Mouse (Mus musculus): ENCODE results near the gene Ube2q2. TPM values are rescaled to one million over a fixed set of nuclear protein-coding genes. Genes with fewer than 3 reads are reported as not detected.
"Not testable (repeated sequence)": the region's sequence is repeated elsewhere in the genome, so short reads cannot be mapped to it uniquely, and the experiment has no call there.

The Ube2q2 gene
- total RNA-seq (2014; rRNA removed) (32.6 and 34.1 TPM in 2 replicates), polyA plus RNA-seq (2015; fragmentation: Nextera tagmentation; extraction: Ambion mirVana) (24.9 and 32.3 TPM in 2 replicates)

- no peak for TF ChIP-seq CTCF (IDR thresholded peaks at IDR 0.05; ENCODE audit: low read depth)
- Histone ChIP-seq H3K9me3 (ENCODE audit: low read length) (no peaks in the 10 kb centered on the region), H3K9ac (peak within 1 kb of the TSS; percentile 86), H3K4me1 (ENCODE audit: insufficient read depth) (peaks cover 7% of the 10 kb centered on the region), H3K4me3 (ENCODE audit: low read depth, low read length) (peak within 1 kb of the TSS; percentile 86), H3K27ac (ENCODE audit: low read depth, low read length) (peak within 1 kb of the TSS; percentile 73), H3K4me2 (ENCODE audit: low read depth) (peak within 1 kb of the TSS; percentile 95), H3K36me3 (ENCODE audit: insufficient read depth) (no peaks in the 10 kb centered on the region), H3K27me3 (ENCODE audit: insufficient read depth, low read length) (no peaks in the 10 kb centered on the region)
- ATAC-seq (peak; percentile 88), DNase-seq (peak; percentile 86)
- under 1% methylated on average over 69 of the region's 81 CpGs for WGBS
Observed at GRCm38 (mm10) chr9:55148854-55149498, at the start of gene Ube2q2. Gene Ube2q2 (plus strand): TSS chr9:55148854.

GRCm38 (mm10) chr9:55101117-55101516, 47.5 kb upstream of the Ube2q2 start:
- Histone ChIP-seq H3K27ac (ENCODE audit: low read depth, low read length) (no peak overlapping the region), H3K9ac (no peak overlapping the region), H3K4me1 (ENCODE audit: insufficient read depth) (no peaks in the 10 kb centered on the region), H3K4me3 (ENCODE audit: low read depth, low read length) (no peak overlapping the region), H3K9me3 (ENCODE audit: low read length) (no peaks in the 10 kb centered on the region), H3K4me2 (ENCODE audit: low read depth) (no peak overlapping the region), H3K27me3 (ENCODE audit: insufficient read depth, low read length) (no peaks in the 10 kb centered on the region), H3K36me3 (ENCODE audit: insufficient read depth) (no peaks in the 10 kb centered on the region)
- no peak for DNase-seq
- ATAC-seq: no peak
- WGBS: 38% methylated on average over 3 of the region's 3 CpGs
- TF ChIP-seq CTCF (IDR thresholded peaks at IDR 0.05; ENCODE audit: low read depth): no peak

GRCm38 (mm10) chr9:55102186-55102835, 46.3 kb upstream of the Ube2q2 start:
- no peaks in the 10 kb centered on the region for H3K4me1 ChIP-seq (ENCODE audit: insufficient read depth)
- WGBS: 91% methylated on average over 8 of the region's 8 CpGs
- H3K27ac ChIP-seq (ENCODE audit: low read depth, low read length): no peak overlapping the region
- no peak overlapping the region for H3K4me2 ChIP-seq (ENCODE audit: low read depth)
- H3K27me3 ChIP-seq (ENCODE audit: insufficient read depth, low read length): no peaks in the 10 kb centered on the region
- no peak overlapping the region for H3K9ac ChIP-seq
- no peak overlapping the region for H3K4me3 ChIP-seq (ENCODE audit: low read depth, low read length)
- no peak for DNase-seq
- H3K9me3 ChIP-seq (ENCODE audit: low read length): no peaks in the 10 kb centered on the region
- TF ChIP-seq CTCF (IDR thresholded peaks at IDR 0.05; ENCODE audit: low read depth): no peak
- no peak for ATAC-seq
- H3K36me3 ChIP-seq (ENCODE audit: insufficient read depth): no peaks in the 10 kb centered on the region

- no peak overlapping the region for H3K4me2 ChIP-seq (ENCODE audit: low read depth)
- H3K4me1 ChIP-seq (ENCODE audit: insufficient read depth): no peaks in the 10 kb centered on the region
- 92% methylated on average over 5 of the region's 5 CpGs for WGBS
- H3K27ac ChIP-seq (ENCODE audit: low read depth, low read length): no peak overlapping the region
- H3K9ac ChIP-seq: no peak overlapping the region
- no peak for ATAC-seq
- TF ChIP-seq CTCF (IDR thresholded peaks at IDR 0.05; ENCODE audit: low read depth): no peak
- no peaks in the 10 kb centered on the region for H3K9me3 ChIP-seq (ENCODE audit: low read length)
- H3K36me3 ChIP-seq (ENCODE audit: insufficient read depth): no peaks in the 10 kb centered on the region
- no peak overlapping the region for H3K4me3 ChIP-seq (ENCODE audit: low read depth, low read length)
- no peak for DNase-seq
- no peaks in the 10 kb centered on the region for H3K27me3 ChIP-seq (ENCODE audit: insufficient read depth, low read length)
Observed at GRCm38 (mm10) chr9:55102931-55103630, 45.6 kb upstream of the Ube2q2 start.

GRCm38 (mm10) chr9:55110059-55110834, 38.4 kb upstream of the Ube2q2 start:
- TF ChIP-seq CTCF (IDR thresholded peaks at IDR 0.05; ENCODE audit: low read depth): peak; percentile 93
- DNase-seq (peak; percentile 92), ATAC-seq (peak; percentile 94)
- Histone ChIP-seq H3K27ac (ENCODE audit: low read depth, low read length) (no peak overlapping the region), H3K36me3 (ENCODE audit: insufficient read depth) (no peaks in the 10 kb centered on the region), H3K4me2 (ENCODE audit: low read depth) (peak overlapping the region; percentile 31; the same call in 1 of the 2 replicates), H3K4me3 (ENCODE audit: low read depth, low read length) (no peak overlapping the region), H3K9ac (no peak overlapping the region), H3K27me3 (ENCODE audit: insufficient read depth, low read length) (no peaks in the 10 kb centered on the region), H3K4me1 (ENCODE audit: insufficient read depth) (no peaks in the 10 kb centered on the region), H3K9me3 (ENCODE audit: low read length) (no peaks in the 10 kb centered on the region)
- 34% methylated on average over 16 of the region's 16 CpGs for WGBS

- H3K36me3 ChIP-seq (ENCODE audit: insufficient read depth); ATAC-seq; H3K4me1 ChIP-seq (ENCODE audit: insufficient read depth); H3K27ac ChIP-seq (ENCODE audit: low read depth, low read length); H3K4me3 ChIP-seq (ENCODE audit: low read depth, low read length); H3K27me3 ChIP-seq (ENCODE audit: insufficient read depth, low read length); H3K4me2 ChIP-seq (ENCODE audit: low read depth); H3K9ac ChIP-seq; DNase-seq; H3K9me3 ChIP-seq (ENCODE audit: low read length): not testable (repeated sequence)
- 7% methylated on average over 2 of the region's 3 CpGs for WGBS
Observed at GRCm38 (mm10) chr9:55110835-55111217, 37.8 kb upstream of the Ube2q2 start.
